Comparison of ENCODE assay signal across 21 mouse cellular contexts in the genomic region with DNA sequence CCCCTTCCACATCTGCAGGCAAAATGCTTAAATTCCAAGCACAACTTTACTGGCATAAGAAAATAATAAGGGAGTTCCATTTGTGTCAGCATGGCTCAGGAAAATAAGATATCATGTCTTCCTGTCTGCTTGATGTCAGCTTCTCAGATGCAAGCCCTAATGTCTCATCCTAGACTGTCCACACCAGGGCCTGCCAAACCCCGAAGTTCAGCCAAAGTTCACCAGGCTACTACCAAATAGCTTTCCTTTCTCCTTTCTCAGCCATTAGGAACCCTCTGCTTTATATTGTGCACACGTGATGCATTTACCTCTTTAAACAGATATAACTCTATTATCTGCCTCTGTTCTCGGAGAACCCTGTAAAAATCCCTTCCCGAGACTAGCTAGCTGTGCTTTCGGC.
DNase-seq lines count a peak whose midpoint lies in the region; ATAC-seq and TF ChIP-seq lines count a peak whose summit lies in the region.
"Had no signal": no experiment of that assay in that cellular context is flagged by ENCODE, and none has a peak within 500 bp of the region (broad histone marks: within the 10 kb centered on the region; RNA-seq: fewer than 3 reads in every experiment).

No protein-coding gene starts in this region.

- no peak for TF ChIP-seq EP300 in lung, postnatal 0 days (IDR thresholded peaks at IDR 0.05)

- peak; percentile 77 for DNase-seq in heart, adult 11 months
- peak; percentile 79 for DNase-seq in lung, embryonic 14.5 days
- no peak for DNase-seq in lung, postnatal 0 days (ENCODE audit: low spot score)
- DNase-seq in adipocyte (ENCODE audit: low spot score) = peak; percentile 20
- no peak for DNase-seq in retina, postnatal 1 day
- no peak for DNase-seq in forebrain, postnatal 0 days
- DNase-seq: adrenal gland, adult 2 months; B cell, adult 2 months; cerebellum, adult 11 months; cerebellum, postnatal 36 days; midbrain, embryonic 14.5 days; right cerebral cortex, postnatal 14 days; thymus, adult 18-20 months had no signal

- H3K4me3 ChIP-seq in heart, embryonic 11.5 days (ENCODE audit: low read depth, low read length) = no peak overlapping the region
- H3K4me3 ChIP-seq in lung, embryonic 14.5 days (ENCODE audit: low read depth, low read length) = no peak overlapping the region
- no peak overlapping the region for H3K4me3 ChIP-seq in lung, postnatal 0 days (ENCODE audit: low read depth, low read length)
- no peak overlapping the region for H3K4me3 ChIP-seq in intestine, embryonic 16.5 days (ENCODE audit: low read length)
- H3K4me3 ChIP-seq in forebrain, postnatal 0 days (ENCODE audit: low read depth, low read length) = no peak overlapping the region
- H3K4me3 ChIP-seq: forebrain, embryonic 10.5 days; hindbrain, embryonic 15.5 days; kidney, embryonic 15.5 days; layer of hippocampus, adult 2 months; left cerebral cortex, adult 2 months; limb, embryonic 12.5 days had no signal

- no peaks in the 10 kb centered on the region for H3K27me3 ChIP-seq in heart, embryonic 11.5 days (ENCODE audit: control insufficient read depth, insufficient read depth, low read length)
- H3K27me3 ChIP-seq in lung, embryonic 14.5 days (ENCODE audit: insufficient read depth, low read length) = no peaks in the 10 kb centered on the region
- no peaks in the 10 kb centered on the region for H3K27me3 ChIP-seq in lung, postnatal 0 days (replicated peaks; ENCODE audit: insufficient read depth, low read length)
- H3K27me3 ChIP-seq in intestine, embryonic 16.5 days (replicated peaks; ENCODE audit: control insufficient read depth, insufficient read depth, low read length) = no peaks in the 10 kb centered on the region
- H3K27me3 ChIP-seq in forebrain, postnatal 0 days (ENCODE audit: insufficient read depth, low read length) = no peaks in the 10 kb centered on the region
- H3K27me3 ChIP-seq: hindbrain, embryonic 15.5 days; kidney, embryonic 15.5 days had no signal

- peaks cover 26% of the 10 kb centered on the region for H3K4me1 ChIP-seq in heart, embryonic 11.5 days (ENCODE audit: control insufficient read depth, insufficient read depth, low read length)
- peaks cover 11% of the 10 kb centered on the region; the same call in 1 of the 2 replicates for H3K4me1 ChIP-seq in lung, embryonic 14.5 days (ENCODE audit: insufficient read depth)
- H3K4me1 ChIP-seq in lung, postnatal 0 days (ENCODE audit: insufficient read depth, low read depth, low read length) = no peaks in the 10 kb centered on the region
- H3K4me1 ChIP-seq in intestine, embryonic 16.5 days (ENCODE audit: control insufficient read depth, insufficient read depth, low read length) = no peaks in the 10 kb centered on the region
- H3K4me1 ChIP-seq in forebrain, postnatal 0 days (ENCODE audit: insufficient read depth) = no peaks in the 10 kb centered on the region
- H3K4me1 ChIP-seq: hindbrain, embryonic 15.5 days; kidney, embryonic 15.5 days had no signal

- ATAC-seq in heart, embryonic 11.5 days (replicated peaks; ENCODE audit: insufficient number of reproducible peaks, low FRiP score, low TSS enrichment) = no peak
- peak; percentile 82 for ATAC-seq in lung, embryonic 14.5 days (ENCODE audit: insufficient read depth)
- no peak for ATAC-seq in lung, postnatal 0 days
- peak; percentile 74 for ATAC-seq in intestine, embryonic 16.5 days
- ATAC-seq in forebrain, postnatal 0 days = no peak

- H3K9ac ChIP-seq in heart, embryonic 11.5 days (ENCODE audit: low read depth, low read length) = no peak overlapping the region
- no peak overlapping the region for H3K9ac ChIP-seq in lung, embryonic 14.5 days
- no peak overlapping the region for H3K9ac ChIP-seq in lung, postnatal 0 days (replicated peaks; ENCODE audit: low read depth)
- H3K9ac ChIP-seq in intestine, embryonic 16.5 days (ENCODE audit: low read depth, low read length) = no peak overlapping the region
- H3K9ac ChIP-seq in forebrain, postnatal 0 days = no peak overlapping the region
- H3K9ac ChIP-seq: hindbrain, embryonic 15.5 days; kidney, embryonic 15.5 days; limb, embryonic 12.5 days had no signal

- H3K9me3 ChIP-seq in heart, embryonic 11.5 days (replicated peaks; ENCODE audit: control insufficient read depth, low read length) = no peaks in the 10 kb centered on the region
- H3K9me3 ChIP-seq in lung, embryonic 14.5 days (ENCODE audit: low read depth, low read length) = no peaks in the 10 kb centered on the region
- no peaks in the 10 kb centered on the region for H3K9me3 ChIP-seq in lung, postnatal 0 days (ENCODE audit: low read length)
- no peaks in the 10 kb centered on the region for H3K9me3 ChIP-seq in intestine, embryonic 16.5 days (ENCODE audit: control insufficient read depth, low read length)
- no peaks in the 10 kb centered on the region for H3K9me3 ChIP-seq in forebrain, postnatal 0 days (ENCODE audit: low read length)
- H3K9me3 ChIP-seq: forebrain, embryonic 10.5 days; hindbrain, embryonic 15.5 days; kidney, embryonic 15.5 days; limb, embryonic 12.5 days had no signal

- 73% methylated on average over 5 of the region's 5 CpGs for WGBS in heart, embryonic 11.5 days (ENCODE audit: insufficient replicate concordance)
- WGBS in lung, embryonic 14.5 days = 48% methylated on average over 5 of the region's 5 CpGs
- WGBS in lung, postnatal 0 days = 69% methylated on average over 5 of the region's 5 CpGs
- 66% methylated on average over 5 of the region's 5 CpGs for WGBS in intestine, embryonic 16.5 days
- 83% methylated on average over 5 of the region's 5 CpGs for WGBS in forebrain, postnatal 0 days

- H3K36me3 ChIP-seq in heart, embryonic 11.5 days (ENCODE audit: control insufficient read depth, insufficient read depth, low read length) = no peaks in the 10 kb centered on the region
- H3K36me3 ChIP-seq in lung, embryonic 14.5 days (ENCODE audit: insufficient read depth) = no peaks in the 10 kb centered on the region
- no peaks in the 10 kb centered on the region for H3K36me3 ChIP-seq in lung, postnatal 0 days (ENCODE audit: insufficient read depth, low read length)
- no peaks in the 10 kb centered on the region for H3K36me3 ChIP-seq in intestine, embryonic 16.5 days (ENCODE audit: control insufficient read depth, insufficient read depth, low read length)
- H3K36me3 ChIP-seq in forebrain, postnatal 0 days (ENCODE audit: insufficient read depth) = no peaks in the 10 kb centered on the region
- H3K36me3 ChIP-seq: forebrain, embryonic 10.5 days; hindbrain, embryonic 15.5 days; kidney, embryonic 15.5 days; limb, embryonic 12.5 days had no signal

- no peak for TF ChIP-seq CTCF in lung, embryonic 14.5 days (IDR thresholded peaks at IDR 0.05; ENCODE audit: low read depth)
- no peak for TF ChIP-seq CTCF in lung, postnatal 0 days (IDR thresholded peaks at IDR 0.05)
- TF ChIP-seq CTCF in forebrain, postnatal 0 days (IDR thresholded peaks at IDR 0.05; ENCODE audit: low read depth) = no peak

- no peak overlapping the region for H3K27ac ChIP-seq in heart, embryonic 11.5 days (ENCODE audit: low read depth, low read length)
- H3K27ac ChIP-seq in lung, embryonic 14.5 days (ENCODE audit: low read depth) = no peak overlapping the region
- no peak overlapping the region for H3K27ac ChIP-seq in lung, postnatal 0 days (ENCODE audit: low read length)
- H3K27ac ChIP-seq in intestine, embryonic 16.5 days (ENCODE audit: low read length) = no peak overlapping the region; the same call in 1 of the 2 replicates
- no peak overlapping the region for H3K27ac ChIP-seq in forebrain, postnatal 0 days (ENCODE audit: low read depth, low read length)
- H3K27ac ChIP-seq: forebrain, embryonic 10.5 days; hindbrain, embryonic 15.5 days; kidney, embryonic 15.5 days; layer of hippocampus, adult 2 months; left cerebral cortex, adult 2 months; limb, embryonic 12.5 days had no signal

- no peak overlapping the region for H3K4me2 ChIP-seq in heart, embryonic 11.5 days
- no peak overlapping the region for H3K4me2 ChIP-seq in lung, embryonic 14.5 days
- H3K4me2 ChIP-seq in lung, postnatal 0 days (replicated peaks; ENCODE audit: low read depth, low read length) = no peak overlapping the region
- no peak overlapping the region for H3K4me2 ChIP-seq in intestine, embryonic 16.5 days (ENCODE audit: low read depth, low read length)
- H3K4me2 ChIP-seq in forebrain, postnatal 0 days (ENCODE audit: low read depth) = no peak overlapping the region
- H3K4me2 ChIP-seq: hindbrain, embryonic 15.5 days; kidney, embryonic 15.5 days; limb, embryonic 12.5 days had no signal

Comparison
In these comparisons a context has a peak if more than half of its experiments do, and no peak if none do; other contexts are left out.
1. DNase-seq: peak in heart, adult 11 months (single experiment), lung, embryonic 14.5 days (single experiment) and adipocyte (single experiment); none in lung, postnatal 0 days (single experiment), retina, postnatal 1 day (single experiment) and forebrain, postnatal 0 days (single experiment).
2. ATAC-seq: peak in lung, embryonic 14.5 days (single experiment) and intestine, embryonic 16.5 days (single experiment); none in heart, embryonic 11.5 days (single experiment), lung, postnatal 0 days (single experiment) and forebrain, postnatal 0 days (single experiment).